Mouse (Mus musculus): ENCODE measurements around the gene Hist1h4a. TPM values are rescaled to one million over a fixed set of nuclear protein-coding genes. Genes with fewer than 3 reads are reported as not detected.
"Not testable (repeated sequence)": the region's sequence is repeated elsewhere in the genome, so short reads cannot be mapped to it uniquely, and the experiment has no call there.

The Hist1h4a gene
- polyA plus RNA-seq, 1 experiment: 3.5 TPM

- no peak overlapping the region for H3K27ac ChIP-seq (ENCODE audit: insufficient read depth, low read length)
- no peak overlapping the region for H3K4me3 ChIP-seq (replicated peaks; ENCODE audit: insufficient read depth, low read depth, low read length)
- no peak for DNase-seq
- 27% methylated on average over 21 of the region's 21 CpGs for WGBS
- no peaks in the 10 kb centered on the region for H3K27me3 ChIP-seq (ENCODE audit: control insufficient read depth, insufficient read depth, low read length)
- H3K4me1 ChIP-seq (ENCODE audit: control insufficient read depth, insufficient read depth, low read length): no peaks in the 10 kb centered on the region
- no peak for TF ChIP-seq POLR2A (IDR thresholded peaks at IDR 0.05; ENCODE audit: borderline replicate concordance, insufficient read depth, low read length)
- TF ChIP-seq CTCF (IDR thresholded peaks at IDR 0.05; ENCODE audit: borderline replicate concordance, insufficient read depth, low read depth, low read length): no peak
Measured at GRCm38 (mm10) chr13:23772561-23773313, 11.7 kb upstream of the Hist1h4a start.

- not testable (repeated sequence) for H3K27me3 ChIP-seq (ENCODE audit: control insufficient read depth, insufficient read depth, low read length); H3K27ac ChIP-seq (ENCODE audit: insufficient read depth, low read length); H3K4me3 ChIP-seq (replicated peaks; ENCODE audit: insufficient read depth, low read depth, low read length); H3K4me1 ChIP-seq (ENCODE audit: control insufficient read depth, insufficient read depth, low read length); DNase-seq
- 87% methylated on average over 2 of the region's 2 CpGs for WGBS
Measured at GRCm38 (mm10) chr13:23769613-23770012, 8.6 kb upstream of the Hist1h4a start, which contains the start of gene Trim38. Gene Trim38 (plus strand): TSS chr13:23769913.

GRCm38 (mm10) chr13:23768834-23769397 lies 7.9 kb upstream of the Hist1h4a start:
- Histone ChIP-seq H3K4me3 (replicated peaks; ENCODE audit: insufficient read depth, low read depth, low read length) (no peak overlapping the region), H3K4me1 (ENCODE audit: control insufficient read depth, insufficient read depth, low read length) (no peaks in the 10 kb centered on the region), H3K27me3 (ENCODE audit: control insufficient read depth, insufficient read depth, low read length) (no peaks in the 10 kb centered on the region), H3K27ac (ENCODE audit: insufficient read depth, low read length) (no peak overlapping the region)
- TF ChIP-seq POLR2A (IDR thresholded peaks at IDR 0.05; ENCODE audit: borderline replicate concordance, insufficient read depth, low read length) (no peak), CTCF (IDR thresholded peaks at IDR 0.05; ENCODE audit: borderline replicate concordance, insufficient read depth, low read depth, low read length) (no peak)
- WGBS: 51% methylated on average over 5 of the region's 5 CpGs
- no peak for DNase-seq

GRCm38 (mm10) chr13:23766772-23767171 lies 5.7 kb upstream of the Hist1h4a start:
- H3K27ac ChIP-seq (ENCODE audit: insufficient read depth, low read length): no peak overlapping the region
- no peak for TF ChIP-seq POLR2A (IDR thresholded peaks at IDR 0.05; ENCODE audit: borderline replicate concordance, insufficient read depth, low read length)
- no peak for TF ChIP-seq CTCF (IDR thresholded peaks at IDR 0.05; ENCODE audit: borderline replicate concordance, insufficient read depth, low read depth, low read length)
- DNase-seq: no peak
- H3K4me1 ChIP-seq (ENCODE audit: control insufficient read depth, insufficient read depth, low read length): no peaks in the 10 kb centered on the region; the same call in 1 of the 2 replicates
- no peak overlapping the region for H3K4me3 ChIP-seq (replicated peaks; ENCODE audit: insufficient read depth, low read depth, low read length)
- H3K27me3 ChIP-seq (ENCODE audit: control insufficient read depth, insufficient read depth, low read length): no peaks in the 10 kb centered on the region

GRCm38 (mm10) chr13:23765172-23765513 lies 4.1 kb upstream of the Hist1h4a start:
- H3K4me1 ChIP-seq (ENCODE audit: control insufficient read depth, insufficient read depth, low read length): no peaks in the 10 kb centered on the region; the same call in 1 of the 2 replicates
- no peak for TF ChIP-seq CTCF (IDR thresholded peaks at IDR 0.05; ENCODE audit: borderline replicate concordance, insufficient read depth, low read depth, low read length)
- DNase-seq: no peak
- H3K27me3 ChIP-seq (ENCODE audit: control insufficient read depth, insufficient read depth, low read length): no peaks in the 10 kb centered on the region
- H3K27ac ChIP-seq (ENCODE audit: insufficient read depth, low read length): no peak overlapping the region
- WGBS: 80% methylated on average over 1 of the region's 1 CpGs
- H3K4me3 ChIP-seq (replicated peaks; ENCODE audit: insufficient read depth, low read depth, low read length): no peak overlapping the region

GRCm38 (mm10) chr13:23764324-23765171 lies 3.5 kb upstream of the Hist1h4a start:
- 46% methylated on average over 12 of the region's 12 CpGs for WGBS
- no peak overlapping the region for H3K27ac ChIP-seq (ENCODE audit: insufficient read depth, low read length)
- no peaks in the 10 kb centered on the region for H3K27me3 ChIP-seq (ENCODE audit: control insufficient read depth, insufficient read depth, low read length)
- H3K4me3 ChIP-seq (replicated peaks; ENCODE audit: insufficient read depth, low read depth, low read length): peak overlapping the region; percentile 70
- TF ChIP-seq POLR2A (IDR thresholded peaks at IDR 0.05; ENCODE audit: borderline replicate concordance, insufficient read depth, low read length): no peak
- TF ChIP-seq CTCF (IDR thresholded peaks at IDR 0.05; ENCODE audit: borderline replicate concordance, insufficient read depth, low read depth, low read length): no peak
- no peaks in the 10 kb centered on the region; the same call in 1 of the 2 replicates for H3K4me1 ChIP-seq (ENCODE audit: control insufficient read depth, insufficient read depth, low read length)
- DNase-seq: no peak

- 0 out of 2 replicates have a peak within 1 kb of the TSS, but pooled peaks have one; percentile 0 for H3K27ac ChIP-seq (ENCODE audit: insufficient read depth, low read length)
- TF ChIP-seq POLR2A (IDR thresholded peaks at IDR 0.05; ENCODE audit: borderline replicate concordance, insufficient read depth, low read length): peak; percentile 69; the same call in 1 of the 2 replicates
- TF ChIP-seq CTCF (IDR thresholded peaks at IDR 0.05; ENCODE audit: borderline replicate concordance, insufficient read depth, low read depth, low read length): no peak
- H3K4me3 ChIP-seq (replicated peaks; ENCODE audit: insufficient read depth, low read depth, low read length): peak within 1 kb of the TSS; percentile 70
- DNase-seq: peak; percentile 77 to 78
- WGBS: 2% methylated on average over 34 of the region's 34 CpGs
- H3K4me1 ChIP-seq (ENCODE audit: control insufficient read depth, insufficient read depth, low read length): no peaks in the 10 kb centered on the region; the same call in 1 of the 2 replicates
- no peaks in the 10 kb centered on the region for H3K27me3 ChIP-seq (ENCODE audit: control insufficient read depth, insufficient read depth, low read length)
Measured at GRCm38 (mm10) chr13:23763586-23764323, 2.7 kb upstream of the Hist1h4a start, which contains the start of gene Hist1h1a. Gene Hist1h1a (plus strand): TSS chr13:23763666.
